Mouse (Mus musculus) mouse trophoblast stem cell (cell line): ENCODE data around the gene Ckmt1.

ENCODE experiments used
- in situ Hi-C, 2 experiments: fragments of 300-500 bp; cut with MseI, MboI; formaldehyde crosslinking; loops; 2 replicates in 1 of 2; 3 replicates in 1 of 2; pipeline ENCODE4 v1.15.1; 2025

The Ckmt1 gene

DNA sequence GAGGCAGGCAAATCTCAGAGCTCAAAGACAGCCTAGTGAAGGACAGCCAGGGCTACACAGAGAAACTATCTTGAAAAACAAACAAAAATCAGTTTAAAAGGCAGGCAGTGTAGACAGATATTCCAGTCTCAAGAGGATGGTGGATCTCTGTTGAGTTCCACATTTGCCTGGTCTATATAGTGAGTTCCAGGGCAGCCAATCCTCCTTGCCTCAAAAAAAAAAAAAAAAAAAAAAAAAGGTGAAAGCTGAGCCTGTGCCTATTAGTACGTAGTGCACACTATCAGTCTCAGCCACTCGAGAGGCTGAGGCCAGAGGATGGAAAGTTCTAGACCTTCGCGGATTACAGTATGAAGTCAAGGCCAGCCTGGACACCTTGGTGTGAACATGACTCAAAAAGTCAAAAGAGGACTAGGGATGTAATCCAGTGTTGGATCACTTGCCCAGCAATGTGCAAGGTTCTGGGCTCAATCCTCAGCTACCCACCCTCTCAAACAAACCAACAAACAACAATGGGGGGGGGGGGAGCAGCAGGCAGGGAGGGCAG is 55.4 kb downstream of the Ckmt1 start:
- in situ Hi-C loops = no loop called here
